Mouse (Mus musculus) embryonic fibroblast, embryonic 13.5 days (primary cell): ENCODE data around the gene Ppp1r1b.

Experiments used
- CTCF ChIP-seq: IDR thresholded peaks from 2 replicates; pipeline ENCODE4 v1.5.1; 2011; ENCODE audit warnings: mild to moderate bottlenecking, control low read depth, low read length, moderate library complexity, borderline replicate concordance; ENCODE audit not compliant: insufficient read depth
- POLR2A ChIP-seq: IDR thresholded peaks from 2 replicates; pipeline ENCODE4 v1.6.1; 2011; ENCODE audit warnings: low read depth, mild to moderate bottlenecking, control low read depth, low read length, moderate library complexity

GRCm38 (mm10) chr11:98374266-98374665 is 26.1 kb downstream of the Ppp1r1b start:
- no peak for TF ChIP-seq CTCF
- TF ChIP-seq POLR2A = no peak
